Mouse (Mus musculus) skeletal muscle tissue, postnatal 0 days (tissue): ENCODE results near the gene Pspn. TPM values are rescaled to one million over a fixed set of nuclear protein-coding genes. Genes with fewer than 3 reads are reported as not detected.

Experiments
- polyA plus RNA-seq: library from polyadenylated mRNA; unstranded; fragments of >200 nt; fragmentation: Nextera tagmentation; extraction: Ambion mirVana; gene quantifications from 2 replicates; pipeline ENCODE4 v1.2.1, GENCODE M21; 2015

Pspn gene
- polyA plus RNA-seq: 0.41 and 0.46 TPM in 2 replicates

GRCm38 (mm10) chr17:56999968-57000609 is at the start of gene Pspn:
Pspn (minus strand) TSS chr17:57000018.

DNA sequence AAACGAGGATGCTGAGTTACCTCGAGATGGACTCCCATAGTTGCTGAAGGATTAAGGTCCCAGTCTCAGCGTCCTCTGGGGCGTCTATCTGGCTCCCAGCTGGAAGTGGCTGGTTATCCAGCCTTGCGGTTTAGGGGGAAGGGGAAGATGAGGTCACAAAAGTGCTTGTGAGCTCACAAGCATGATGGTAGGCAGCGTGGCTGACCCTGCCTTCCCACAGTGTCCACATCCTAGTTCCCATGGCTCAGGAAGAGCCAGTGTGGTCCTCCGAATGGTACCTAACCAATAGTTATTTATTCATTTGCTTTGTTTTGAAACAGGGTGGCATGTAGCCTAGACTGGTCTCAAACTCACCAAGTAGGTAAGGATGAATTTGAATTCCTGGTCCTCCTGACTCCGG is 41.7 kb upstream of the Pspn start, which contains the start of gene Slc25a41:
Gene Slc25a41 (minus strand): TSS at position 101 of the 400 bp plus-strand sequence.

GRCm38 (mm10) chr17:57030931-57031660 is 31.3 kb upstream of the Pspn start, which contains the start of gene Khsrp:
Khsrp (minus strand) TSS chr17:57031522.

GRCm38 (mm10) chr17:57011236-57012141 is 11.7 kb upstream of the Pspn start, which contains the start of the genes Gtf2f1 and Gm17949:
Gtf2f1 (minus strand) TSS chr17:57011288.
Gm17949 (plus strand) TSS chr17:57011469.

DNA sequence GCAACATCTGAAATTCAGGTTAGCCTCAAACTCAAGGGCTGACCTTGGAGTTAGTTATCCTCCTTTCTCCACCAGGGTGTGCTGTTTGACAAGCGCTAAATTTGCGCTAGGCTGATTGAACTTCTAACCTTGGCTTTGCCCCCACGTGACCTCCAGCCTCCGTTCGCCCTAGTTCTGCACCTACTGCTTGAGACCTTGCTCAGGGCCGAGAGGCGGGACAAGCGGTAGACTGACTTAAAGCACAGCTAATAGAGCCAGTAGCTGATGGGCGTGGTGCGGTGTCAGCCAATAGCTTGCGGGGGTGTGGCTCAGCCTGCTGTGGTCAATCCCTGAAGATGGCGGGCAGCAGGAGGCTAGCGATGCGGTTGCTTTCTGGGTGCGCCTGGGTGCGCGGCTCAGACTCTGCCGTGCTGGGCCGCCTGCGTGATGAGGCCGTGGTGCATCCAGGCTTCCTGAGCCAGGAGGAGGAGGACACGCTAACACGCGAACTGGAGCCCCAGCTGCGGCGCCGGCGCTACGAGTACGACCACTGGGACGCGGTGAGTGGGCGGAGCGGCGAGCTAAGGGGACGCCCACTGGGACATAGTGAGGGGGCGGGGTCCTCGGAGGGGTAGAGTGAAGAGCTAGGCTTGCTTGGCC is 2.7 kb downstream of the Pspn start, which contains the start of gene Alkbh7:
Gene Alkbh7 (plus strand): TSS at position 311 of the 639 bp plus-strand sequence.

GRCm38 (mm10) chr17:56990115-56990746 is 9.6 kb downstream of the Pspn start, which contains the start of gene Clpp:
Clpp (plus strand) TSS chr17:56990305.

GRCm38 (mm10) chr17:56982013-56982412 is 17.8 kb downstream of the Pspn start, which contains the start of gene Acer1:
Acer1 (minus strand) TSS chr17:56982126.

Other genes with a start within 250 kb of the Pspn start
- gene Nrtn, start 242.5 kb downstream of the Pspn start, polyA plus RNA-seq: 2.5 and 6.9 TPM in 2 replicates
- gene Dus3l, start 235.3 kb downstream of the Pspn start, polyA plus RNA-seq: 19.2 and 19.3 TPM in 2 replicates
- gene Prr22, start 229.8 kb downstream of the Pspn start, polyA plus RNA-seq: 0.10 and 0.36 TPM in 2 replicates
- 2.9 and 3.1 TPM in 2 replicates for gene Rfx2, start 169.0 kb downstream of the Pspn start, polyA plus RNA-seq
- gene Acsbg2, start 125.6 kb downstream of the Pspn start, polyA plus RNA-seq: not detected in 2 replicates
- gene 1700061G19Rik, start 124.5 kb downstream of the Pspn start, polyA plus RNA-seq: 0.06 and 0.13 TPM in 2 replicates
- gene Mllt1, start 64.6 kb downstream of the Pspn start, polyA plus RNA-seq: 9.3 and 10.1 TPM in 2 replicates
- 1.7 TPM in 1 of 2 replicates, not detected in the other for gene Acer1, start 17.9 kb downstream of the Pspn start, polyA plus RNA-seq
- gene Clpp, start 9.7 kb downstream of the Pspn start, polyA plus RNA-seq: 83.9 and 87.2 TPM in 2 replicates
- 45.7 and 47.9 TPM in 2 replicates for gene Alkbh7, start 2.7 kb downstream of the Pspn start, polyA plus RNA-seq
- 28.6 and 38.6 TPM in 2 replicates for gene Gtf2f1, start 11.3 kb upstream of the Pspn start, polyA plus RNA-seq
- 0.28 and 0.33 TPM in 2 replicates for gene Gm17949, start 11.5 kb upstream of the Pspn start, polyA plus RNA-seq
- 13.9 and 15.7 TPM in 2 replicates for gene Khsrp, start 31.5 kb upstream of the Pspn start, polyA plus RNA-seq
- not detected in 2 replicates for gene Slc25a41, start 41.6 kb upstream of the Pspn start, polyA plus RNA-seq
- 0.68 and 1.1 TPM in 2 replicates for gene Crb3, start 59.1 kb upstream of the Pspn start, polyA plus RNA-seq
- gene Slc25a23, start 59.8 kb upstream of the Pspn start, polyA plus RNA-seq: 4.2 and 5.2 TPM in 2 replicates
- 0.86 and 2.1 TPM in 2 replicates for gene Dennd1c, start 78.5 kb upstream of the Pspn start, polyA plus RNA-seq
- 2.0 and 3.6 TPM in 2 replicates for gene Tubb4a, start 87.8 kb upstream of the Pspn start, polyA plus RNA-seq
- 1.1 and 1.5 TPM in 2 replicates for gene Tnfsf9, start 105.3 kb upstream of the Pspn start, polyA plus RNA-seq
- not detected in 2 replicates for gene Cd70, start 149.8 kb upstream of the Pspn start, polyA plus RNA-seq
- 0.13 TPM in 1 of 2 replicates, not detected in the other for gene Tnfsf14, start 194.2 kb upstream of the Pspn start, polyA plus RNA-seq
- 4.3 and 53.1 TPM in 2 replicates for gene C3, start 228.1 kb upstream of the Pspn start, polyA plus RNA-seq
- gene Gpr108, start 248.4 kb upstream of the Pspn start, polyA plus RNA-seq: 25.9 and 31.3 TPM in 2 replicates
- 41.2 and 47.7 TPM in 2 replicates for gene Trip10, start 249.4 kb upstream of the Pspn start, polyA plus RNA-seq